Mouse (Mus musculus) stomach, embryonic 16.5 days (tissue): ENCODE data around the gene Nqo1. TPM values are rescaled to one million over a fixed set of nuclear protein-coding genes. Genes with fewer than 3 reads are reported as not detected.
A peak's percentile ranks its signal among the peaks of the same experiment; 100 is the strongest.

Source experiments
- ATAC-seq: fragments of 200-750 bp; cut with Nextera tagmentation; 2 replicates; pipeline ENCODE4 v1.8.0; 2017; ENCODE audit warnings: moderate number of reproducible peaks, moderate TSS enrichment; ENCODE audit not compliant: insufficient read depth, low FRiP score
- H3K27ac ChIP-seq: fragments of 300-500 bp; sonication (generic); 2 replicates; pipeline ENCODE4 v1.5.1; 2014; ENCODE audit warnings: low read length
- H3K27me3 ChIP-seq: fragments of 300-500 bp; sonication (generic); 2 replicates; pipeline ENCODE4 v1.6.1; 2014; ENCODE audit warnings: low read length, control low read depth, mixed read lengths; ENCODE audit not compliant: control insufficient read depth, insufficient read depth
- H3K36me3 ChIP-seq: fragments of 300-500 bp; sonication (generic); 2 replicates; pipeline ENCODE4 v1.6.1; 2014; ENCODE audit warnings: low read length; ENCODE audit not compliant: control insufficient read depth, insufficient read depth
- H3K4me1 ChIP-seq: fragments of 300-500 bp; sonication (generic); 2 replicates; pipeline ENCODE4 v1.6.1; 2014; ENCODE audit warnings: low read length, control low read depth, mixed read lengths; ENCODE audit not compliant: control insufficient read depth, insufficient read depth
- H3K4me2 ChIP-seq: fragments of 300-500 bp; sonication (generic); 2 replicates; pipeline ENCODE4 v1.6.1; 2014; ENCODE audit warnings: low read depth, low read length, mixed read lengths
- H3K4me3 ChIP-seq: fragments of 300-500 bp; sonication (generic); replicated peaks from 2 replicates; pipeline ENCODE4 v1.5.1; 2014; ENCODE audit warnings: mild to moderate bottlenecking, low read length
- H3K9ac ChIP-seq: fragments of 300-500 bp; sonication (generic); 2 replicates; pipeline ENCODE4 v1.6.1; 2014; ENCODE audit warnings: low read length
- H3K9me3 ChIP-seq: fragments of 300-500 bp; sonication (generic); replicated peaks from 2 replicates; pipeline ENCODE4 v1.6.1; 2016; ENCODE audit warnings: low read length, control low read depth; ENCODE audit not compliant: control insufficient read depth
- WGBS: fragments of 180-500 bp; shearing (Covaris S2); extraction: QIAGEN DNeasy Blood & Tissue Kit; methylation state at CpG from one replicate; pipeline ENCODE4 v1.1.7; 2014; 5-methylcytosine and 5-hydroxymethylcytosine counted together
- polyA plus RNA-seq: library from polyadenylated mRNA; unstranded; fragments of >200 nt; fragmentation: Nextera tagmentation; extraction: Ambion mirVana; gene quantifications from 2 replicates; pipeline ENCODE4 v1.2.1, GENCODE M21; 2015

The Nqo1 gene
- 25.0 and 34.2 TPM in 2 replicates for polyA plus RNA-seq

DNA sequence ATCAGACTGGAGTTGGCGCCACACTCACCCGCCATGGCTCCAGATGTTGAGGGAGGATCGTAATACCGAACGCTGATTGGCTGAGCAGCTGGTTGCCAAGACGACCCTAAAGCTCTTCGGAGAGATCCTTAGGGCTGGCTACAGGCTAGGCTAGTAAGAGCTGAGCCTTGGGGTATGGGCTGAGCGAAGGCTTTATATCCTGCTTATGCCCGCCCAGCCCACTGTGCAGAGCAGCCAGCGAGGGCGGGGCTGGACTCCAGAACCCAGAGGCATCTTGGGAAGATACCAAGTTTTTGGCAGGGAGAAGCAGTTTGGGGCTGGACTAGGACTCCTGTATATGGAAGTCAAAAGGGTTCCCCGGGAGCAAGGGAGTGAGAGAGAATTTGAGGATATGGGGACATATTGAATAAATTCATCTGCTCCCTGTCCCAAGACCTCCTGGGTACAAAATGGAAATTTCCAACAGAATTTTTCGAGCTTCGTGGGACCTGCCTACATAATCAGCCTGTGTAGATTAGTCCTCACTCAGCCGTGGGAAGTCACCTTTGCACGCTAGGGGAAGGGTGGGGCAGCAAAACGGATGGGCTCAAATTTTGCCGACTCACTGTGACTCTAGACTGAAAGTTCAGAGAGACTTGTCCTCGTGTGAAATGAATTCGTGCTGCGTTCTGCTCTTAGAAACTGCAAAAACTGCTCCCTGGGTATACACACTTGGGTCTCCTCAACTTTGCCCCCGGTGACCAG is at the start of gene Nqo1:
TSS of gene Nqo1 (minus strand) at position 169 of the 744 bp plus-strand sequence.
- Histone ChIP-seq H3K27ac (peak within 1 kb of the TSS; percentile 67), H3K4me3 (peak within 1 kb of the TSS; percentile 43), H3K36me3 (no peaks in the 10 kb centered on the region), H3K27me3 (no peaks in the 10 kb centered on the region), H3K4me2 (peak within 1 kb of the TSS; percentile 60), H3K9me3 (no peaks in the 10 kb centered on the region), H3K9ac (peak within 1 kb of the TSS; percentile 59), H3K4me1 (peaks cover 28% of the 10 kb centered on the region)
- peak; percentile 94 for ATAC-seq
- WGBS: 9% methylated on average over 22 of the region's 22 CpGs

DNA sequence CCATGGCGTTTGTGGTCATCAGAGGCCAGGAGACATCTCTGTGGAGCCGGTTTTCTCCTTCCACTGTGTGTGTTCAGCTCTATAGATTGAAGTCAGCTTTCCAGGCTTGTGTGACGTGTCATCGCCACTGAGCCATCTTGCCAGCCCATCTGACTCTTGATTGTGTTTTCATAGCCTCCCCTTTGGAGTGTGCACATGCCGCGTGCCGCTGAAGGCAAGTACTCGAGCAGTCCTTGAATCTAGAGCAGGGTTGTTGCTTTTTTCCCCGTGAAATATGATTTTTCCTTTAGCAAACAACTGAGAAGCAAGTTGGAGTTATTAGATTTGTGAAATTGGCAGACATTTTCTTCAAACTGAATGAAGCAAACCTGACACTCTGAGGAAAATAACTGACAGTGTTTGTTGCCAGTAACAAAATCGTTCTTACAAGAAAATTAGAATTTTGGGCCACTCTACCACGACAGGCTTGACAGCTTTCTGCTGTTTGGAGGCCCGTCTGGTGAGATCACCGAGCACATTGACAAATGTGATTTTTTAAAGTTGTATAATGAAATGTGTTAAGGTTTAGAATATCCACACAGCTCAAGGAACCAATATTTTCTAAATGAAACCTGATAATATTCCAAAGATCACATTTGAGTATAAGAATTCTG is 48.5 kb upstream of the Nqo1 start:
- no peaks in the 10 kb centered on the region for H3K9me3 ChIP-seq
- H3K27me3 ChIP-seq: no peaks in the 10 kb centered on the region
- 81% methylated on average over 13 of the region's 13 CpGs for WGBS
- ATAC-seq: no peak
- H3K27ac ChIP-seq: no peak overlapping the region
- H3K36me3 ChIP-seq: no peaks in the 10 kb centered on the region
- peaks cover 7% of the 10 kb centered on the region; the same call in 1 of the 2 replicates for H3K4me1 ChIP-seq
- H3K4me2 ChIP-seq: no peak overlapping the region
- H3K9ac ChIP-seq: no peak overlapping the region
- H3K4me3 ChIP-seq: no peak overlapping the region

DNA sequence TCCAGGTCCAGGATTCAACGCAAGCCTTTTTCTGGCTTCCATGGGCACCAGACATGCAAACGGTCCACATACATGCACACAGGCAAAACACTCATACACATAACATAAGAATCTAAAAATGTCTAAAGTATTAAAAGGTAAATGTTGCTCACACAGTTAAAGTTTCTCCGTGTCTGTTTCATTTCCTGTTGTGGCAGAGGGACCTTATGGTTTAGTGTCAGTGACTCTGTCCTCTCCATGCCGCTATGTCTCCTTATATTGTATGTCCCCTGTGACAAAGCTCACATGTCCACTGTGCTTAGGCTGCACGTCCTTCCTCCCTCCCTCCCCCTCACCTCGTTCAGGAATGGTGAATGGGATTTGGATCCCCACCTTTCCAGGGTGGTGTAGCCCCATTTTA is 46.6 kb upstream of the Nqo1 start:
- WGBS: 73% methylated on average over 6 of the region's 6 CpGs
- H3K27ac ChIP-seq: no peak overlapping the region
- H3K4me1 ChIP-seq: peaks cover 7% of the 10 kb centered on the region; the same call in 1 of the 2 replicates
- H3K4me3 ChIP-seq: no peak overlapping the region
- ATAC-seq: no peak
- no peaks in the 10 kb centered on the region for H3K9me3 ChIP-seq
- no peaks in the 10 kb centered on the region for H3K27me3 ChIP-seq
- H3K36me3 ChIP-seq: no peaks in the 10 kb centered on the region
- H3K9ac ChIP-seq: no peak overlapping the region
- no peak overlapping the region for H3K4me2 ChIP-seq

DNA sequence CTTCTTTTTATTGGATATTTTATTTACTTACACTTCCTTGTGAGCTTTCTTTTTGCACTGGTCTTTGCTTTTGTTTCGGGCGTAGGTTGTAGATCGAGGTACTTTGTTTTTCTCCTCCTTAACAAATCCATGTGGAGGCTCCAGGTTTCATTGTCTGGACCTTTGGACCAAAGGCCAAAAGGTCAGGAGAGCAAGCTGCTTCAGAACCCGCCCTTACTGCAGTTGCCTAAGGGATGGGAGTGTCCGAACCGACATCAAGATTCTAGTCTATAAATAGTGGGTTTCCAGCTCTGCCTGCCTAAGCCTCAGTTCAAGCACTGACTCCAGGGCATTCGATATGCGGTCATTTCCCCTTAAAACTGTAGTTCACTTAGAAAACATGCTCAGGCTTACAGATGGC is 46.1 kb upstream of the Nqo1 start:
- H3K9me3 ChIP-seq: no peaks in the 10 kb centered on the region
- H3K4me1 ChIP-seq: peaks cover 7% of the 10 kb centered on the region; the same call in 1 of the 2 replicates
- no peak overlapping the region for H3K4me2 ChIP-seq
- H3K4me3 ChIP-seq: no peak overlapping the region
- H3K36me3 ChIP-seq: no peaks in the 10 kb centered on the region
- no peak overlapping the region for H3K27ac ChIP-seq
- no peaks in the 10 kb centered on the region for H3K27me3 ChIP-seq
- no peak for ATAC-seq
- no peak overlapping the region for H3K9ac ChIP-seq
- 57% methylated on average over 8 of the region's 8 CpGs for WGBS

DNA sequence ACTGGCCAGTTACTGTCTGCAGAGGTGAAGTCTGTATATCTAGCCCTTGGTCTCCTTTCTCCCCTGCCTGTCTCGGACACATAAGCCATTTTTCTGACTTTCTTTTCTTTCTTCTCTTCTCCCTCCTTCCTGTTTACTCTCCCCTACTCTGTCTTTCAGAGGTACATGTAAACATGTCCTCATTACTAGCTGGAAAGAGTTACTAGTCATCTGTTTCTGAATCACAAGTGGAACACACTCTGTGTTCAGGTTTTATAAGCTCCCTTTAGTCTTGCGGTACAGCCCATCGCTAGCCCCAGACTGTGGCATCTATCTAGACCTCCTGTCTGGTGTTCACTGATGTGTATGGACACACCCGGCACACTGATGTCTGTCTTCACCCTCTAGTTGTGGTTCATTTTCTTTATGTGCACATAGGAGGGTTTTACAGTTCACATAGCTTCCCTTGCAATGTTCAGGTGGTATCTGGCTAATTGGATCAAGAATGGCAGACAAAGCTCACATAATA is 45.4 kb upstream of the Nqo1 start:
- Histone ChIP-seq H3K4me2 (no peak overlapping the region), H3K4me3 (no peak overlapping the region), H3K27me3 (no peaks in the 10 kb centered on the region), H3K9me3 (no peaks in the 10 kb centered on the region), H3K4me1 (peaks cover 7% of the 10 kb centered on the region; the same call in 1 of the 2 replicates), H3K27ac (no peak overlapping the region), H3K36me3 (no peaks in the 10 kb centered on the region), H3K9ac (no peak overlapping the region)
- no peak for ATAC-seq
- WGBS: 74% methylated on average over 4 of the region's 4 CpGs

DNA sequence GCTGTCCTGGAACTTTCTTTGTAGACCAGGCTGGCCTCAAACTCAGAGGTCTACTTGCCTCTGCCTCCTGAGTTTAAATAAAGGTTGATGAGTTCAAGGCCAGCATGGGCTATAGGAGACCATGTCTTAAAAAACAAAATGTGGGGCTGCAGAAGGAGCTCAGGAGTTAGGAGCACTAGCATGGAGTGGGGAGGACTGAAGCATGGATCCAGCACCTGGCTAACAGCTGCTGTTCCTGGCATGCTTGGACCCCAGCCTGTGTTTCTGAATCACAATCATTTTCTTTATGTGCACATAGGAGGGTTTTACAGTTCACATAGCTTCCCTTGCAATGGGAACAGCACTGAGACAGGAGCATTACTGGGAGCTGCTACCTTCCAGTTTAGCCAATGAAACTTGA is 44.7 kb upstream of the Nqo1 start:
- Histone ChIP-seq H3K4me2 (no peak overlapping the region), H3K27ac (no peak overlapping the region)
- no peak for ATAC-seq

DNA sequence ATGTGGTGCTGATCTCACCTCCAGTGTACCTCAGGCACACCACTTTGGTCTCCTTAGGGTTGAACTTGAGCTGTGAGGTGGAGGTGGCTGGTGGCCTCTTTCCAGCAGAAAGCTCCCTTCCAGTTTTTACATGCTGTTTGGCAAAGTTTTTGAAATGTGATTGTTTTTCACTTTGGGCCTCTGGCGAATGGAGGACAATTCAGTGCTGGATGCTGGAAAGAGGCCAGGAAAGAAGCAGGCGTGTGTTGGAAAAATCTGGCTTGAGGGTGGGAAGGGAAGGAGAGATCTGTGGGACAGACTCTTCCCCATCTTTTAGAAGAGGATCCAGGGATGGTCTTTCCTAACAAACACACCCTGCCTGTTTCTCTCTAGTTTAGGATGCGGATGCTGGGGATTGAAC is 41.6 kb upstream of the Nqo1 start:
- 67% methylated on average over 3 of the region's 3 CpGs for whole genome bisulfite sequencing
- H3K27me3 ChIP-seq: no peaks in the 10 kb centered on the region
- ATAC-seq: no peak
- peaks cover 7% of the 10 kb centered on the region; the same call in 1 of the 2 replicates for H3K4me1 ChIP-seq
- H3K4me3 ChIP-seq: no peak overlapping the region
- no peaks in the 10 kb centered on the region for H3K9me3 ChIP-seq
- H3K9ac ChIP-seq: no peak overlapping the region
- no peak overlapping the region for H3K27ac ChIP-seq
- no peaks in the 10 kb centered on the region for H3K36me3 ChIP-seq
- H3K4me2 ChIP-seq: no peak overlapping the region

More for the DNA sequence above, 44.7 kb upstream of the Nqo1 start:
- Histone ChIP-seq H3K36me3 (no peaks in the 10 kb centered on the region), H3K9ac (no peak overlapping the region), H3K4me3 (no peak overlapping the region), H3K9me3 (no peaks in the 10 kb centered on the region), H3K4me1 (peaks cover 7% of the 10 kb centered on the region; the same call in 1 of the 2 replicates), H3K27me3 (no peaks in the 10 kb centered on the region)

DNA sequence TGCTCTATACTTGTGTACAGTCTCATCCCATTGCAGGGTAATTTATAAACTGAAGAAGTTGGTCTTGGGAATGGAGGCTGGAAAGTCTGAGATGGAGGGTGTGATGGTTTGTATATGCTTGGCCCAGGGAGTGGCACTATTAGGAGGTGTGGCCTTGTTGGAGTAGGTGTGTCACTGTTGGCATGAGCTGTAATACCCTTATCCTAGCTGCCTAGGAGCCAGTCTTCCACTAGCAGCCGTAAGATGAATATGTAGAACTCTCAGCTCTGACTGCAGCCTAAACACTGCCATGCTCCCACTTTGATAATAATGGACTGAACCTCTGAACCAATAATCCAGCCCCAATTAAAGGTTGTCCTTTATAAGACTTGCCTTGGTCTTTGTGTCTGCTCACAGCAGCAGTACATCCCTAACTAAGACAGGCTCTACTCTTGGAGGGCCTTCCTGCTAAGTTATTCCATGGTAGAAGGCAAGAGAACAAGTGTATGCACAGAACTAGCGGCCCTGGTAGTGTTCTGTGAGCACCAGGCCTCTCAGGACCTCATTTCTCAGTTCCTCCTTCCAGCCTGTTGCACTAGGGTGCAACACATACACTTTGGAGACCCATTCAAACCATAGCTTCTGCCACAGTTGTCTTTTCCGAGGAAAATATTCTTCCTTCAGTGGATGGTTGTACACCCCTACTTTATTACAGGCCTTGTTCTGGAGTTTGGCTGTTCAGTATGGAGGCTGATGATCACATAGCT is 37.0 kb upstream of the Nqo1 start:
- Histone ChIP-seq H3K36me3 (no peaks in the 10 kb centered on the region), H3K9ac (no peak overlapping the region), H3K27ac (no peak overlapping the region), H3K9me3 (no peaks in the 10 kb centered on the region), H3K4me1 (peaks cover 8% of the 10 kb centered on the region; the same call in 1 of the 2 replicates), H3K4me3 (no peak overlapping the region), H3K27me3 (no peaks in the 10 kb centered on the region), H3K4me2 (no peak overlapping the region)
- 81% methylated on average over 3 of the region's 3 CpGs for WGBS
- no peak for ATAC-seq
